Mouse (Mus musculus): ENCODE data around the gene Ager. TPM values are rescaled to one million over a fixed set of nuclear protein-coding genes. Genes with fewer than 3 reads are reported as not detected.

Gene Ager
- total RNA-seq, 2 experiments from 2014 or later = 0.56 TPM; not detected in 1

- no peak for DNase-seq (ENCODE audit: low spot score)
- intact Hi-C loops (cut with DNase I) = loop anchor here (10.0 kb wide), 1 partner anchor 459 kb away; the partner anchor contains the start of gene Brd2
Observed at GRCm38 (mm10) chr17:34583397-34583796, 14.3 kb upstream of the Ager start.

- DNase-seq (ENCODE audit: low spot score) = no peak
- intact Hi-C loops (cut with DNase I) = loop anchor here (2.0 to 10.0 kb wide), 2 partner anchors 15 to 459 kb away; partner anchors contain the start of gene Brd2
Observed at GRCm38 (mm10) chr17:34583819-34584218, 13.8 kb upstream of the Ager start.

GRCm38 (mm10) chr17:34585121-34585520, 12.5 kb upstream of the Ager start:
- intact Hi-C loops (cut with DNase I) = loop anchor here (2.0 to 10.0 kb wide), 2 partner anchors 16 to 460 kb away; partner anchors contain the start of gene Brd2
- no peak for DNase-seq (ENCODE audit: low spot score)

- no peak for DNase-seq (ENCODE audit: low spot score)
- intact Hi-C loops (cut with DNase I) = loop anchor here (2.0 to 10.0 kb wide), 2 partner anchors 17 to 461 kb away; partner anchors contain the start of gene Brd2
Observed at GRCm38 (mm10) chr17:34585877-34586771, 11.5 kb upstream of the Ager start.

- intact Hi-C loops (cut with DNase I) = loop anchor here (10.0 kb wide), 1 partner anchor 462 kb away; the partner anchor contains the start of gene Brd2
- DNase-seq (ENCODE audit: low spot score) = peak; percentile 74
Observed at GRCm38 (mm10) chr17:34586796-34587422, 10.8 kb upstream of the Ager start.

GRCm38 (mm10) chr17:34587423-34587811, 10.2 kb upstream of the Ager start:
- peak; percentile 96 for DNase-seq (ENCODE audit: low spot score)
- intact Hi-C loops (cut with DNase I) = loop anchor here (10.0 kb wide), 1 partner anchor 463 kb away; the partner anchor contains the start of gene Brd2

- no peak for DNase-seq (ENCODE audit: low spot score)
- intact Hi-C loops (cut with DNase I) = loop anchor here (10.0 kb wide), 1 partner anchor 463 kb away; the partner anchor contains the start of gene Brd2
Observed at GRCm38 (mm10) chr17:34587814-34588213, 9.8 kb upstream of the Ager start.

- intact Hi-C loops (cut with DNase I) = loop anchor here (10.0 kb wide), 1 partner anchor 464 kb away; the partner anchor contains the start of gene Brd2
- DNase-seq (ENCODE audit: low spot score) = no peak
Observed at GRCm38 (mm10) chr17:34588767-34589166, 8.9 kb upstream of the Ager start.

GRCm38 (mm10) chr17:34589206-34589605, 8.5 kb upstream of the Ager start:
- intact Hi-C loops (cut with DNase I) = loop anchor here (10.0 kb wide), 1 partner anchor 464 kb away; the partner anchor contains the start of gene Brd2
- no peak for DNase-seq (ENCODE audit: low spot score)

GRCm38 (mm10) chr17:34589681-34590101, 8.0 kb upstream of the Ager start, which contains the start of gene Gpsm3:
Gpsm3 (plus strand) TSS chr17:34589806.
- DNase-seq (ENCODE audit: low spot score) = peak; percentile 57
- intact Hi-C loops (cut with DNase I) = loop anchor here (10.0 kb wide), 1 partner anchor 465 kb away; the partner anchor contains the start of gene Brd2

- intact Hi-C loops (cut with DNase I) = no loop called here
- no peak for DNase-seq (ENCODE audit: low spot score)
Observed at GRCm38 (mm10) chr17:34590154-34590987, 7.3 kb upstream of the Ager start.

- DNase-seq (ENCODE audit: low spot score) = no peak
- intact Hi-C loops (cut with DNase I) = no loop called here
Observed at GRCm38 (mm10) chr17:34591029-34591993, 6.4 kb upstream of the Ager start, which contains the start of gene Pbx2. Pbx2 (plus strand) TSS chr17:34591266.

GRCm38 (mm10) chr17:34591994-34592375, 5.7 kb upstream of the Ager start:
- intact Hi-C loops (cut with DNase I) = no loop called here
- peak; percentile 67 for DNase-seq (ENCODE audit: low spot score)

- intact Hi-C loops (cut with DNase I) = no loop called here
- no peak for DNase-seq (ENCODE audit: low spot score)
Observed at GRCm38 (mm10) chr17:34592581-34593549, 4.8 kb upstream of the Ager start.

GRCm38 (mm10) chr17:34593752-34594525, 3.7 kb upstream of the Ager start:
- intact Hi-C loops (cut with DNase I) = no loop called here
- DNase-seq (ENCODE audit: low spot score) = no peak

GRCm38 (mm10) chr17:34596098-34596497, 1.6 kb upstream of the Ager start:
- no peak for DNase-seq (ENCODE audit: low spot score)
- intact Hi-C loops (cut with DNase I) = no loop called here
